Mouse (Mus musculus) hindbrain, embryonic 13.5 days (tissue): Measurements from ENCODE around the gene Gm12355. TPM values are rescaled to one million over a fixed set of nuclear protein-coding genes. Genes with fewer than 3 reads are reported as not detected.
A peak's percentile ranks its signal among the peaks of the same experiment; 100 is the strongest.

ENCODE experiments used
- ATAC-seq: fragments of 200-750 bp; cut with Nextera tagmentation; 2 replicates; pipeline ENCODE4 v1.8.0; 2017; ENCODE audit warnings: moderate TSS enrichment; ENCODE audit not compliant: low FRiP score
- H3K27ac ChIP-seq: fragments of 300-500 bp; sonication (generic); 2 replicates; pipeline ENCODE4 v1.5.1; 2015; ENCODE audit warnings: inconsistent platforms, mild to moderate bottlenecking, moderate library complexity
- H3K27me3 ChIP-seq: fragments of 300-500 bp; sonication (generic); 2 replicates; pipeline ENCODE4 v1.6.1; 2015; ENCODE audit warnings: mild to moderate bottlenecking, inconsistent platforms
- H3K36me3 ChIP-seq: fragments of 300-500 bp; sonication (generic); 2 replicates; pipeline ENCODE4 v1.6.1; 2015; ENCODE audit warnings: mild to moderate bottlenecking, inconsistent platforms
- H3K4me1 ChIP-seq: fragments of 300-500 bp; sonication (generic); replicated peaks from 2 replicates; pipeline ENCODE4 v1.6.1; 2015; ENCODE audit warnings: inconsistent platforms
- H3K4me2 ChIP-seq: fragments of 300-500 bp; sonication (generic); 2 replicates; pipeline ENCODE4 v1.6.1; 2015; ENCODE audit warnings: inconsistent platforms, mild to moderate bottlenecking, moderate library complexity
- H3K4me3 ChIP-seq: fragments of 300-500 bp; sonication (generic); 2 replicates; pipeline ENCODE4 v1.5.1; 2015; ENCODE audit warnings: mild to moderate bottlenecking, inconsistent platforms
- H3K9ac ChIP-seq: fragments of 300-500 bp; sonication (generic); 2 replicates; pipeline ENCODE4 v1.6.1; 2015; ENCODE audit warnings: mild to moderate bottlenecking, inconsistent platforms
- H3K9me3 ChIP-seq: fragments of 300-500 bp; sonication (generic); 2 replicates; pipeline ENCODE4 v1.6.1; 2016; ENCODE audit warnings: inconsistent platforms
- WGBS: fragments of 180-500 bp; shearing (Covaris S2); methylation state at CpG from one replicate; pipeline ENCODE4 v1.1.7; 2015; 5-methylcytosine and 5-hydroxymethylcytosine counted together
- polyA plus RNA-seq: library from polyadenylated mRNA; unstranded; fragments of >200 nt; fragmentation: Nextera tagmentation; extraction: Ambion mirVana; gene quantifications from 2 replicates; pipeline ENCODE4 v1.2.1, GENCODE M21; 2015

The Gm12355 gene
- polyA plus RNA-seq, 1 experiment from 2014 or later, result 0.82 TPM

- H3K9ac ChIP-seq, result peak overlapping the region; percentile 91
- H3K4me1 ChIP-seq, result peaks cover 39% of the 10 kb centered on the region
- no peaks in the 10 kb centered on the region for H3K9me3 ChIP-seq
- H3K4me3 ChIP-seq, result peak overlapping the region; percentile 86
- peak; percentile 65 for ATAC-seq
- peak overlapping the region; percentile 85 for H3K27ac ChIP-seq
- peaks cover 26% of the 10 kb centered on the region for H3K36me3 ChIP-seq
- WGBS, result 3% methylated on average over 22 of the region's 22 CpGs
- peaks cover 4% of the 10 kb centered on the region; the same call in 1 of the 2 replicates for H3K27me3 ChIP-seq
- H3K4me2 ChIP-seq, result peak overlapping the region; percentile 93
Observed at GRCm38 (mm10) chr11:98586087-98586891, 39.2 kb downstream of the Gm12355 start.

GRCm38 (mm10) chr11:98584629-98585177, 40.8 kb downstream of the Gm12355 start:
- Histone ChIP-seq H3K4me3 (no peak overlapping the region), H3K27me3 (no peaks in the 10 kb centered on the region), H3K9me3 (no peaks in the 10 kb centered on the region), H3K4me1 (peaks cover 39% of the 10 kb centered on the region), H3K9ac (peak overlapping the region; percentile 24; the same call in 1 of the 2 replicates), H3K36me3 (peaks cover 39% of the 10 kb centered on the region), H3K27ac (no peak overlapping the region), H3K4me2 (no peak overlapping the region)
- no peak for ATAC-seq
- WGBS, result 90% methylated on average over 6 of the region's 6 CpGs

- H3K4me1 ChIP-seq, result peaks cover 39% of the 10 kb centered on the region
- H3K4me3 ChIP-seq, result no peak overlapping the region
- H3K27me3 ChIP-seq, result no peaks in the 10 kb centered on the region
- peaks cover 39% of the 10 kb centered on the region for H3K36me3 ChIP-seq
- no peak overlapping the region for H3K27ac ChIP-seq
- H3K9me3 ChIP-seq, result no peaks in the 10 kb centered on the region
- WGBS, result 74% methylated on average over 1 of the region's 1 CpGs
- peak overlapping the region; percentile 24; the same call in 1 of the 2 replicates for H3K9ac ChIP-seq
- H3K4me2 ChIP-seq, result no peak overlapping the region
- no peak for ATAC-seq
Observed at GRCm38 (mm10) chr11:98584146-98584545, 41.3 kb downstream of the Gm12355 start.

- Histone ChIP-seq H3K36me3 (peaks cover 39% of the 10 kb centered on the region), H3K4me3 (no peak overlapping the region), H3K27ac (no peak overlapping the region), H3K27me3 (no peaks in the 10 kb centered on the region), H3K4me2 (no peak overlapping the region), H3K9ac (no peak overlapping the region), H3K4me1 (peaks cover 37% of the 10 kb centered on the region), H3K9me3 (no peaks in the 10 kb centered on the region)
- WGBS, result 40% methylated on average over 3 of the region's 3 CpGs
- no peak for ATAC-seq
Observed at GRCm38 (mm10) chr11:98583571-98583970, 41.9 kb downstream of the Gm12355 start.

- H3K4me3 ChIP-seq, result no peak overlapping the region
- no peak for ATAC-seq
- no peak overlapping the region for H3K4me2 ChIP-seq
- H3K9ac ChIP-seq, result no peak overlapping the region
- no peaks in the 10 kb centered on the region for H3K9me3 ChIP-seq
- H3K4me1 ChIP-seq, result peaks cover 33% of the 10 kb centered on the region
- WGBS, result 87% methylated on average over 3 of the region's 3 CpGs
- peaks cover 39% of the 10 kb centered on the region for H3K36me3 ChIP-seq
- H3K27ac ChIP-seq, result no peak overlapping the region
- no peaks in the 10 kb centered on the region for H3K27me3 ChIP-seq
Observed at GRCm38 (mm10) chr11:98583265-98583552, 42.3 kb downstream of the Gm12355 start.

GRCm38 (mm10) chr11:98582551-98583264, 42.8 kb downstream of the Gm12355 start:
- no peak overlapping the region for H3K4me3 ChIP-seq
- H3K4me2 ChIP-seq, result no peak overlapping the region
- H3K36me3 ChIP-seq, result peaks cover 39% of the 10 kb centered on the region
- no peak overlapping the region for H3K9ac ChIP-seq
- H3K4me1 ChIP-seq, result peaks cover 28% of the 10 kb centered on the region
- H3K27me3 ChIP-seq, result no peaks in the 10 kb centered on the region
- WGBS, result 89% methylated on average over 12 of the region's 12 CpGs
- no peaks in the 10 kb centered on the region for H3K9me3 ChIP-seq
- ATAC-seq, result no peak
- H3K27ac ChIP-seq, result no peak overlapping the region

GRCm38 (mm10) chr11:98582030-98582388, 43.5 kb downstream of the Gm12355 start:
- no peak for ATAC-seq
- peaks cover 23% of the 10 kb centered on the region for H3K4me1 ChIP-seq
- H3K4me2 ChIP-seq, result no peak overlapping the region
- WGBS, result 78% methylated on average over 8 of the region's 8 CpGs
- no peak overlapping the region for H3K9ac ChIP-seq
- no peak overlapping the region for H3K27ac ChIP-seq
- H3K9me3 ChIP-seq, result no peaks in the 10 kb centered on the region
- peaks cover 39% of the 10 kb centered on the region for H3K36me3 ChIP-seq
- no peaks in the 10 kb centered on the region for H3K27me3 ChIP-seq
- no peak overlapping the region for H3K4me3 ChIP-seq

- 68% methylated on average over 17 of the region's 17 CpGs for WGBS
- no peak for ATAC-seq
- peaks cover 21% of the 10 kb centered on the region for H3K4me1 ChIP-seq
- H3K4me2 ChIP-seq, result no peak overlapping the region
- H3K27ac ChIP-seq, result no peak overlapping the region
- no peak overlapping the region for H3K4me3 ChIP-seq
- 0 out of 2 replicates have a peak overlapping the region, but pooled peaks have one; percentile 13 for H3K9ac ChIP-seq
- H3K9me3 ChIP-seq, result no peaks in the 10 kb centered on the region
- no peaks in the 10 kb centered on the region for H3K27me3 ChIP-seq
- H3K36me3 ChIP-seq, result peaks cover 42% of the 10 kb centered on the region
Observed at GRCm38 (mm10) chr11:98581286-98582029, 44.0 kb downstream of the Gm12355 start.

- H3K9me3 ChIP-seq, result no peaks in the 10 kb centered on the region
- H3K4me1 ChIP-seq, result peaks cover 12% of the 10 kb centered on the region
- H3K36me3 ChIP-seq, result peaks cover 42% of the 10 kb centered on the region
- H3K27me3 ChIP-seq, result no peaks in the 10 kb centered on the region
- 83% methylated on average over 16 of the region's 16 CpGs for WGBS
- no peak overlapping the region for H3K4me3 ChIP-seq
- no peak overlapping the region for H3K4me2 ChIP-seq
- H3K9ac ChIP-seq, result no peak overlapping the region
- no peak for ATAC-seq
- no peak overlapping the region for H3K27ac ChIP-seq
Observed at GRCm38 (mm10) chr11:98580301-98581121, 45.0 kb downstream of the Gm12355 start.

- no peaks in the 10 kb centered on the region for H3K9me3 ChIP-seq
- H3K27ac ChIP-seq, result no peak overlapping the region
- WGBS, result 85% methylated on average over 5 of the region's 5 CpGs
- H3K4me1 ChIP-seq, result no peaks in the 10 kb centered on the region; the same call in 1 of the 2 replicates
- H3K4me2 ChIP-seq, result no peak overlapping the region
- H3K9ac ChIP-seq, result no peak overlapping the region
- peaks cover 31% of the 10 kb centered on the region for H3K36me3 ChIP-seq
- H3K27me3 ChIP-seq, result no peaks in the 10 kb centered on the region
- no peak for ATAC-seq
- no peak overlapping the region for H3K4me3 ChIP-seq
Observed at GRCm38 (mm10) chr11:98577776-98578175, 47.7 kb downstream of the Gm12355 start.
